Mouse (Mus musculus) olfactory bulb, adult 2 months (tissue): ENCODE data around the gene Prrxl1. TPM values are rescaled to one million over a fixed set of nuclear protein-coding genes. Genes with fewer than 3 reads are reported as not detected.

ENCODE experiments used
- H3K27ac ChIP-seq: fragments of 200-500 bp; 2 replicates; pipeline ENCODE4 v1.5.1; 2012; ENCODE audit warnings: low read depth, low read length; ENCODE audit not compliant: insufficient read depth
- H3K4me1 ChIP-seq: fragments of 200-500 bp; 2 replicates; pipeline ENCODE4 v1.6.1; 2012; ENCODE audit warnings: low read length; ENCODE audit not compliant: control insufficient read depth, insufficient read depth
- H3K4me3 ChIP-seq: fragments of 200-500 bp; 2 replicates; pipeline ENCODE4 v1.5.1; 2012; ENCODE audit warnings: mild to moderate bottlenecking, low read depth, low read length, moderate library complexity; ENCODE audit not compliant: insufficient read depth
- CTCF ChIP-seq: fragments of 200-500 bp; IDR thresholded peaks from 2 replicates; pipeline ENCODE4 v1.5.1; 2012; ENCODE audit warnings: low read depth, mild to moderate bottlenecking, low read length, moderate library complexity; ENCODE audit not compliant: insufficient read depth
- POLR2A ChIP-seq: fragments of 200-500 bp; IDR thresholded peaks from 2 replicates; pipeline ENCODE4 v1.6.1; 2012; ENCODE audit warnings: mild to moderate bottlenecking, low read depth, low read length, moderate library complexity; ENCODE audit not compliant: insufficient read depth
- WGBS: fragments of 180-500 bp; shearing (Covaris S2); methylation state at CpG from one replicate; pipeline ENCODE4 v1.1.7; 2018; 5-methylcytosine and 5-hydroxymethylcytosine counted together
- polyA plus RNA-seq: library from polyadenylated mRNA; stranded (reverse); fragments of >200 nt; gene quantifications from 2 replicates; pipeline ENCODE4 v1.2.4, GENCODE M21; 2012; ENCODE audit warnings: low replicate concordance; ENCODE audit not compliant: missing spikeins, insufficient read depth, insufficient read length

The Prrxl1 gene
- polyA plus RNA-seq = not detected in 2 replicates

DNA sequence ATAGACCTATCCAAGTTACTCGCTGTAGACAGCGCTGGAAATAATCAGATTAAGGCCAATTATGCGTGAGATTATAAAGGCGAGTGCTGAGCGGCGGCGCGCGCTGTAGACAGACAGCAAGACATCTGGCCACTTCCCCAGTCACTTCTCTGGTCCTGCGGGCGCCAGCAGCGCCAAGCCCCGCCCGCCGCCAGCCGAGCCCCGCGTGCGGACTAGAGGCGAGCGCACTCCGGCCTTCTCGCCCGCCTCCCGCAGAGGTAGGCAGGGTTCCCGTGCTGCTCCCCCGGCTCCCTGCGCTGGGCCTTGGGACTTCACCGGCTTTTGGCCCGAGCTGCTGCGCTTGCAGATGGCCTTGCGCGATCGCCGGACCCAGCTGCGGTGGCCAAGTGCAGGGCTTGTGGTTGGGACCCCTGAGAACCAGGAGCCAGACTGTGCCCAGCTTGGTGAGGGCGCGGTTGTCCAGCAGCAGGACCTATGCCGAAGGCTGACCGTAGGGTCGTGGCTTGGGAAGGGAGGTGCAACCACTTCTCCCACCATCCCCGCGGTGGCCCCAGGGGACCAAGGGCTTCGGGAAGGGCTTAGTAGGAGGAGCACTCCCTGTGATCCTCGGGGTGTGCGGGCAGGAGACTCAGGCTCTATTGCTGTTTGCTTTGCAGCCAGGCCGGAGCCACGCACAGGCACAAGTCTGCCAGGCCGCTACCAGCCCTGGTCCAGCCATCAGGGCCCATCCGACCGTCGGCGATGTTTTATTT is at the start of gene Prrxl1:
TSS of gene Prrxl1 (plus strand) at position 118 of the 752 bp plus-strand sequence.
- Histone ChIP-seq H3K4me3 (no peak within 1 kb of the TSS), H3K27ac (no peak within 1 kb of the TSS), H3K4me1 (peaks cover 22% of the 10 kb centered on the region)
- TF ChIP-seq CTCF = no peak
- TF ChIP-seq POLR2A = no peak
- 2% methylated on average over 53 of the region's 53 CpGs for WGBS

DNA sequence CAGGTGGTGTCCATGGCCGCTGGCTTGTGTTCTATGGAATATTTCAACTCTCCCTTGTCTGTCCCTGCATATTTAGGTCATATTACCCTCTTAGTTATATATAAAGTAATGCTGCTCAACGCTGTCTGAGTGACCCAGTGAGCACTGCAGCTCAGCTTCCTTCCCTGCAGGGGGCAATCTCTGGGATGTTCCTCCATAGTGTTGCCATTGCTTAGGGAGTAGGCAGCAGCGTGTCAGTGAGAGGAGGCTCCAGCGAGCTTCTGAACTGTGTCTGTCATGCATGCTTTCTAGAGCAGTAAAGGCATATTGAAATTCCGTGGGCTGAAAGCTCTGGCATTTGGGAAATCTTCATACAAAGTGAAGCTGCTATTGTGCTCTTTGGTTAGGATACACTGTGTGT is 47.4 kb upstream of the Prrxl1 start:
- Histone ChIP-seq H3K4me1 (no peaks in the 10 kb centered on the region; the same call in 1 of the 2 replicates), H3K27ac (no peak overlapping the region), H3K4me3 (no peak overlapping the region)
- 79% methylated on average over 5 of the region's 5 CpGs for WGBS
- TF ChIP-seq CTCF (no peak), POLR2A (no peak)

DNA sequence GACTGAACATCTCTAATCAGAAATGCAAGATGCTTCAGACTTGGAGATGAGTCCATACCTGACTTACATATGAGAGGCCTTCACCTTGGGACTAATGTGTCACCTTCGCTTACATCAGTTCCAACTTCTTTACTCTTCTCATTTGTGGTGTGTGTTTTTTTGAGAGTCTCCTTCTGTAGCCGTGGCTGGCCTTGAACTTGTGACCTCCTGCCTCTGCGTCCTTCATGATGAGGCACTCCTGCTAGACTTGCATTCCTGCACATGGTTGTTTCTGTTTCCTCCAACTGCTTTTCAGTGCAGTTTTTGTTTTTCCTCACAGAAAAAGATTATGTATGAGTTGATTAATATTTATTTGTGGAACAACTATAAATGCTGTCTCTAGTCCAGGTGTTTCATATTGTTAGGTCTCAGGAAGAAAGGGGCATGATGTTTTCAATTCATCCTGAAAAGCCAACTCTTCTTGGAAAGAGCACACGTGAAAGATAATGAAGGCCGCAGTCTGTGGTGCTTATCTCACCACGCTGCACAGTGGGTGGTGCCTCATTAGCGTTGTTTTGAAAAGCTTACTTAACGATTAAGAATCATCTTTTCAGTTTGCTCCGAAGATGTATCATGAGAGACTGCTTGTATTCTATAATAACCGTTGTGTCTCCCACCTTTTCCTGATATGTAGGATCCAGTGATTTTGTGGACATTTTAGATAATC is 45.9 kb upstream of the Prrxl1 start:
- WGBS = 58% methylated on average over 10 of the region's 10 CpGs
- Histone ChIP-seq H3K4me1 (no peaks in the 10 kb centered on the region; the same call in 1 of the 2 replicates), H3K27ac (no peak overlapping the region), H3K4me3 (no peak overlapping the region)
- TF ChIP-seq CTCF (no peak), POLR2A (no peak)

DNA sequence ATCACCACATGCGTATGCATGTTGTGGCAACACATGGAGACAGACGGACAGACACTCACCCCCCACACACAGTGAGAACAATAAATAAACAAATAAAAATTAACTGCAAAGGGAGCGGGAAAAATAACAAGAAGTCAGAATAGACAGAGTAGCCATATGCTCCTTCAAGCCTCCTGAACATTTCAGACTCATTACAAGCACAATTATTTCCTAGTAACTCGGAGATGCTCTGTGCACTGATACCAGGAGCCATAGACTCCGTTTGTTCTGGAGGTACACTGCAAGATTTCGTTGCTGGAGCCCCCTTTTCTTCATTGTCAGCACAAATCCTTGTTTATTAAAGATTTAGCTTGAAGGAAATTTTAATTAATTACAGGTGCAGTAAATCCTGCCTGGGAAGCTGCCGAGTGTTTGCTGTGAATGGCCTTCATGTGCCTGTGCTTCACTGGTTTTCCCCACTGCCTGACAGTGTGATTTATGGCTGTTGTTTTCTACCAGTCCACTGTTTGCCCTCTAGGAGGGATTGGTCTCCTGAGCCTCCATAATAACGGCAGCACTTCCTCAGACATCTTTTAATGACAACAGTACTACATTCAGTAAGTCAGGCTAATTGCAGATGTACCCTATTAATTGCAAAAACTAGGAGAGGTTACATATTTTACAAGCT is 44.2 kb upstream of the Prrxl1 start:
- WGBS = 76% methylated on average over 8 of the region's 8 CpGs
- Histone ChIP-seq H3K4me1 (no peaks in the 10 kb centered on the region; the same call in 1 of the 2 replicates), H3K4me3 (no peak overlapping the region), H3K27ac (no peak overlapping the region)
- TF ChIP-seq POLR2A (no peak), CTCF (no peak)

DNA sequence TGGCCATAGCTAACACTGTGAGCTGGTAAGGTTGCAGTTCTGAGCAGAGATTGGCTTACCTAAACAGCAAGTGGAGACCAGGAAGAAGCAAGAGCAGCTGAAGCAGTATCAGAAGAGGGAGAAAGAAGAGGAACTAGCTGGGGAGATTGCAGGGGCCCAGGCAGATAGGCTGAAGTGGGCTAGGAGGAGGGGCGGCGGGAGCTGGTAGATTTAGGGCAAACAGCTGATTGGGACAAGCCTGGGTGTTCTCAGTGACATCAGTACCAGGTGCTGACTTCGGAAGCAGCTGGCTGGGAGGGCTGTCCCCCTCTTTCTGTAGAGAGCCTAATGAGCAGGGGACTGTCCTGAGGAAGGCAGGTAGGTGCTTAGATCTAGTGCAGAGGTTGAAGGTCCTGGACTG is 37.8 kb upstream of the Prrxl1 start:
- TF ChIP-seq CTCF = no peak
- TF ChIP-seq POLR2A = no peak
- WGBS = 98% methylated on average over 3 of the region's 3 CpGs
- no peak overlapping the region for H3K27ac ChIP-seq
- H3K4me1 ChIP-seq = no peaks in the 10 kb centered on the region
- H3K4me3 ChIP-seq = no peak overlapping the region

DNA sequence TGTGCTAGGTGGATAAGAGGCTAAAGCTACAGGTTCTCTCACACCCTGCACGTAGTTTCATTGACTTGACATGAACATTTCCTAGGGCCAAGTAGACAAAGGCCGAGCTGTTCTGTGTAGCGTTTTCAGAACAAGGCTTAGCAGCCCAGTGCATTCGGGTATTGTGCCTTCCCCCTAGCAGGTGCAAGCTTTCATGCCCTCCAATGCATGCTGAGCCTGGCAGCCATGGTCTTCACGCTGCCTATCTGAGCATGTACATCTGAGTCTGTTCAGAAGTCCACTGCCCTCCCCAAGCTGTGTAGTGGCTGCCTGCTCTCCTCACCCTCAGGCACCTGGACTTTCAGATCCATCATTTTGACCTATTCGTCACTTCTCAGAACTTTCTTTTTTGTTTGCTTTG is 35.5 kb upstream of the Prrxl1 start:
- no peak overlapping the region for H3K4me3 ChIP-seq
- WGBS = 74% methylated on average over 6 of the region's 6 CpGs
- H3K27ac ChIP-seq = no peak overlapping the region
- TF ChIP-seq CTCF (no peak), POLR2A (no peak)
- H3K4me1 ChIP-seq = no peaks in the 10 kb centered on the region

DNA sequence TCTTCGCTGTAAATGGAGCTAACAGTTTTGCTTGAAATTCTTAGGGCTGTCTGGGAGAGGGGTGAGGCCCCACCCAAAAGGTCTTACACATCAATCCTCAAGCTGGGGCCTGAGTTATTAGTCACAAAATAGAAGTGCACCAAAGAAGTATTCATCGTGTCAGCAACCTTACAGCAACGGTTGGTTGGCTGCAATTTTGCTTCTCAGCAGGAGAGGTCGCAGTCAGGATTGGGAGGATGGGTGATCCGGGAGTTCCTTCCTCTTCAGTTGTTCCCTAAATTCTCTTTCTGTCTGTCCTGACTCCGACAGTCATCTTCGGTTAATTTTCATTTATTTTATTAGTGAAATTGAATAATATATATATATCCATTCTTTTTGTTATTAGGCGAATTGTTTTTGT is 26.7 kb upstream of the Prrxl1 start:
- no peak for TF ChIP-seq CTCF
- TF ChIP-seq POLR2A = no peak

DNA sequence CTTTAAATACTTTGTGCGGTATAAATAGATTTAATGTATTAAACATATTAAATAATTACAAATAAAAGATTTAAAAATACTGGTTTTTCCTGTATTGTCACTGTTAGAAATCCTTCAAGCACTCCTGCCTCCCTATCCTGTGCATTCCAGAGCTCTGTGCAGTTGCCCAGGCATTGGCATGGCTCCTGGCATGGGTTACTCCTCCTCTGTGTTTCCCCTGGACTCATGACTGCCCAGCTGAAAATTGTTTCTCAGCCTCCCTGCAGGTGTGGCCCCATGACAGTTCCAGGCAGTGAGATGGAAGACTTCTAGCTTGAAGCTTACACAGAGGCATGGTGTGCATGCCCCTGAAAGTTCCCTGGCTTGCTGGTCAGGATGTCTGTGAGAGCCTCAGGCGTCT is 20.8 kb upstream of the Prrxl1 start:
- 96% methylated on average over 2 of the region's 2 CpGs for WGBS
- Histone ChIP-seq H3K4me3 (no peak overlapping the region), H3K4me1 (peaks cover 4% of the 10 kb centered on the region), H3K27ac (no peak overlapping the region)
- TF ChIP-seq POLR2A = no peak
- TF ChIP-seq CTCF = no peak

More for the DNA sequence above, 26.7 kb upstream of the Prrxl1 start:
- Histone ChIP-seq H3K4me3 (no peak overlapping the region), H3K4me1 (peaks cover 4% of the 10 kb centered on the region), H3K27ac (no peak overlapping the region)
- WGBS = 59% methylated on average over 8 of the region's 8 CpGs

DNA sequence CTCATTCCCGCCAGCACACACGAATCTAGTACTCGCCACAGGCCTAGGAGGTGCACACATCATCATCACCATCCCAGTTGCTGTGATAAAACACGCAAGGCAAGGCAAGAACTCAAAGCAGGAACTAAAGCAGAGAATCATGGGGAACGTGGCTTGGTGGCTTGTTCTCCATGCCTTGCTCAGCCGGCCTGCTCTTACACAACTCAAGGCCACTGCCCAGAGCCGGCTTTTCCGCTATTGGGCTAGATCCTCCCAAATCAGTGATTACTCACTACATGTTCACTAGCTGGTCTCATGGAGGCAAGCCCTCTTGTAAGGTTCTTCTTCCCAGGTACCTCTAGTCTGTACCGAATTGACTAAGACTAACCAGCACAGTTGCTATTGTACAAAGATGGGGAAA is 15.5 kb upstream of the Prrxl1 start:
- TF ChIP-seq CTCF (no peak), POLR2A (no peak)
- no peak overlapping the region for H3K4me3 ChIP-seq
- 93% methylated on average over 9 of the region's 9 CpGs for WGBS
- H3K27ac ChIP-seq = no peak overlapping the region
- no peaks in the 10 kb centered on the region for H3K4me1 ChIP-seq
